In the genomic region with DNA sequence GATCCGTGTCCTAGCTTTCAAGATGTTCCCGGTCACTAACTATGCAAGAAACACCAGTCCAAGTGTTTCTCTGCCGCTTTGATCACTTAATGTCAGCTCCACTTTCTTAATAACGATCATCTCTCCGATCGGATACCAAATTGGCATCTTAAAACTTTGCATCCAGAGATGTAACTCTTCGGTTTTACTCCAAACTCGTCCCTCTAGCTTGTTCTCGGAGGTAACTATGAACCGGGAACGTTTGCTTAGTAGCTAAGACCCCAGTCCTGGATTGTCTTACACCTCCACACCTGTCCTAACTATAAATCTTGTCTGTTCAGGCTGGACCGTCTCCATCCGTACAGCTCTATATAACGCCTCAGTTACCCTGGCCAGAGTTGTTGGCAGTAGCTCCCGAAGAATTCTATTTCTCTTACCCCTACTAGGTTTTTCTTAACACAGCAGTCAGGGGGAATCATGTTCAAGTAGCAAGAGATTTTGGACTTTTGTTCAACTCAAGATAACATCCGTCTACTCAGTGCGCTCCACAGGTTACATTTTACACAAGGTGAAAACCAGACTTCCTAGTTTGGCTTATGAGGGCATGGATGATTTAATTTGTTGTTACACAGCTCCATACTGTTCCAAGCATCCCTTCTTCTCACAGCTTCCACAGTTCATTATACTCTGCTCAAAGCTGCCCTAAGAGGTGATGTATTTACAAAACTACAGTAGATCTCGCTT, we compare ENCODE assay signal across 8 mouse cellular contexts. TPM values are rescaled to one million over a fixed set of nuclear protein-coding genes. Genes with fewer than 3 reads are reported as not detected.
A peak's percentile ranks its signal among the peaks of the same experiment; 100 is the strongest.
DNase-seq lines count a peak whose midpoint lies in the region; ATAC-seq and TF ChIP-seq lines count a peak whose summit lies in the region.

No protein-coding gene starts in this region.

- no peaks in the 10 kb centered on the region for H3K4me1 ChIP-seq in ES-Bruce4 (ENCODE audit: control insufficient read depth, insufficient read depth, low read length)
- peaks cover 37% of the 10 kb centered on the region for H3K4me1 ChIP-seq in forebrain, embryonic 10.5 days
- peaks cover 22% of the 10 kb centered on the region for H3K4me1 ChIP-seq in intestine, embryonic 14.5 days (replicated peaks; ENCODE audit: control insufficient read depth, insufficient read depth, low read length)
- H3K4me1 ChIP-seq in midbrain, embryonic 14.5 days (ENCODE audit: control insufficient read depth, insufficient read depth, low read length): peaks cover 33% of the 10 kb centered on the region

- peak overlapping the region; percentile 88 for H3K27ac ChIP-seq in ES-Bruce4 (ENCODE audit: insufficient read depth, low read length)
- H3K27ac ChIP-seq in forebrain, embryonic 10.5 days: peak overlapping the region; percentile 99
- peak overlapping the region; percentile 99 for H3K27ac ChIP-seq in intestine, embryonic 14.5 days (ENCODE audit: low read depth)
- H3K27ac ChIP-seq in midbrain, embryonic 14.5 days (replicated peaks; ENCODE audit: low read depth, low read length): peak overlapping the region; percentile 98

- no peaks in the 10 kb centered on the region for H3K27me3 ChIP-seq in ES-Bruce4 (ENCODE audit: control insufficient read depth, insufficient read depth, low read length, poor library complexity, severe bottlenecking)
- H3K27me3 ChIP-seq in forebrain, embryonic 10.5 days (ENCODE audit: poor library complexity, severe bottlenecking): no peaks in the 10 kb centered on the region
- no peaks in the 10 kb centered on the region for H3K27me3 ChIP-seq in intestine, embryonic 14.5 days (replicated peaks; ENCODE audit: control insufficient read depth, insufficient read depth, low read length)
- H3K27me3 ChIP-seq in midbrain, embryonic 14.5 days (ENCODE audit: control insufficient read depth, insufficient read depth, low read length): no peaks in the 10 kb centered on the region

- no peak for ATAC-seq in intestine, embryonic 14.5 days (replicated peaks; ENCODE audit: low FRiP score, low TSS enrichment, low read depth)
- no peak for ATAC-seq in midbrain, embryonic 14.5 days (ENCODE audit: low FRiP score, low TSS enrichment)
- ATAC-seq in megakaryocyte-erythroid progenitor cell, adult 5-6 weeks (replicated peaks; ENCODE audit: low FRiP score, low TSS enrichment, poor library complexity, severe bottlenecking): no peak
- no peak for ATAC-seq in granulocyte monocyte progenitor cell, adult 5-6 weeks (replicated peaks; ENCODE audit: poor library complexity, severe bottlenecking)

- H3K4me3 ChIP-seq in ES-Bruce4 (ENCODE audit: low read depth, low read length): peak overlapping the region; percentile 88
- peak overlapping the region; percentile 98 for H3K4me3 ChIP-seq in forebrain, embryonic 10.5 days
- H3K4me3 ChIP-seq in intestine, embryonic 14.5 days (ENCODE audit: low read depth, low read length): peak overlapping the region; percentile 93
- peak overlapping the region; percentile 93 for H3K4me3 ChIP-seq in midbrain, embryonic 14.5 days (replicated peaks; ENCODE audit: low read depth, low read length)

- WGBS in forebrain, embryonic 10.5 days: 15% methylated on average over 18 of the region's 18 CpGs
- 6% methylated on average over 18 of the region's 18 CpGs for WGBS in intestine, embryonic 14.5 days
- WGBS in midbrain, embryonic 14.5 days: 11% methylated on average over 18 of the region's 18 CpGs

- TF ChIP-seq POLR2A in ES-Bruce4 (IDR thresholded peaks at IDR 0.05; ENCODE audit: insufficient read depth, low read length): no peak

- H3K36me3 ChIP-seq in ES-Bruce4 (ENCODE audit: control insufficient read depth, insufficient read depth, low read length, poor library complexity, severe bottlenecking): peaks cover 12% of the 10 kb centered on the region; the same call in 1 of the 2 replicates
- 0 out of 2 replicates have a peak, but pooled peaks cover 11% of the 10 kb centered on the region for H3K36me3 ChIP-seq in forebrain, embryonic 10.5 days (replicated peaks)
- no peaks in the 10 kb centered on the region for H3K36me3 ChIP-seq in intestine, embryonic 14.5 days (ENCODE audit: control insufficient read depth, insufficient read depth, low read length)
- H3K36me3 ChIP-seq in midbrain, embryonic 14.5 days (ENCODE audit: control insufficient read depth, insufficient read depth, low read length): no peaks in the 10 kb centered on the region

- TF ChIP-seq EP300 in ES-Bruce4 (IDR thresholded peaks at IDR 0.05; ENCODE audit: insufficient read depth, low read depth, low read length): no peak

- H3K9ac ChIP-seq in ES-Bruce4 (ENCODE audit: low read depth, poor library complexity, severe bottlenecking): peak overlapping the region; percentile 94
- H3K9ac ChIP-seq in intestine, embryonic 14.5 days (ENCODE audit: low read length): peak overlapping the region; percentile 99
- peak overlapping the region; percentile 97 for H3K9ac ChIP-seq in midbrain, embryonic 14.5 days (replicated peaks; ENCODE audit: low read length)

- TF ChIP-seq CTCF in ES-Bruce4 (IDR thresholded peaks at IDR 0.05; ENCODE audit: low read depth, low read length): no peak

- H3K4me2 ChIP-seq in intestine, embryonic 14.5 days (ENCODE audit: low read length): peak overlapping the region; percentile 80
- H3K4me2 ChIP-seq in midbrain, embryonic 14.5 days (ENCODE audit: low read length): peak overlapping the region; percentile 92

- no peaks in the 10 kb centered on the region for H3K9me3 ChIP-seq in ES-Bruce4 (replicated peaks; ENCODE audit: control insufficient read depth, insufficient read depth, low read length, poor library complexity, severe bottlenecking)
- H3K9me3 ChIP-seq in forebrain, embryonic 10.5 days: no peaks in the 10 kb centered on the region
- H3K9me3 ChIP-seq in intestine, embryonic 14.5 days (ENCODE audit: control insufficient read depth, low read length): no peaks in the 10 kb centered on the region
- no peaks in the 10 kb centered on the region for H3K9me3 ChIP-seq in midbrain, embryonic 14.5 days (ENCODE audit: control insufficient read depth, low read length)

- DNase-seq in heart, adult 11 months: peak; percentile 91
- no peak for DNase-seq in heart, postnatal 4 days
- DNase-seq in forebrain, embryonic 10.5 days (ENCODE audit: extremely low spot score, low spot score): no peak
- DNase-seq in intestine, embryonic 14.5 days (ENCODE audit: low spot score): no peak
- DNase-seq in midbrain, embryonic 14.5 days: no peak

RNA-seq across cellular contexts. Expression of gene Lsm14a, which starts 2.8 kb away (rescaled TPM):
- 100 to 1,000 TPM; 102 to 103 TPM for total RNA-seq in heart, postnatal 4 days (2021)
- 167 and 172 TPM in 2 replicates for polyA plus RNA-seq in ES-Bruce4 (2011; ENCODE audit: insufficient read depth, insufficient read length, low read depth, missing spikeins)
- polyA plus RNA-seq in forebrain, embryonic 10.5 days (2016; fragmentation: Nextera tagmentation; extraction: Ambion mirVana): 102 and 105 TPM in 2 replicates
- 53.1 and 54.0 TPM in 2 replicates for polyA plus RNA-seq in intestine, embryonic 14.5 days (2014; fragmentation: Nextera tagmentation; extraction: Ambion mirVana)
- polyA plus RNA-seq in midbrain, embryonic 14.5 days (2014; fragmentation: Nextera tagmentation; extraction: Ambion mirVana): 46.1 and 48.9 TPM in 2 replicates
- 102 and 120 TPM in 2 replicates for total RNA-seq in megakaryocyte-erythroid progenitor cell, adult 5-6 weeks (2014; fragmentation: Nextera tagmentation)
- 77.0 and 82.9 TPM in 2 replicates for total RNA-seq in megakaryocyte-erythroid progenitor cell, adult 5-6 weeks (2017)
- 77.6 and 92.1 TPM in 2 replicates for total RNA-seq in granulocyte monocyte progenitor cell, adult 5-6 weeks (2014; fragmentation: Nextera tagmentation)
- 53.5 and 64.4 TPM in 2 replicates for total RNA-seq in granulocyte monocyte progenitor cell, adult 5-6 weeks (2017)
